Mouse (Mus musculus) neural tube, embryonic 11.5 days (tissue): Measurements from ENCODE around the gene Wdr62. TPM values are rescaled to one million over a fixed set of nuclear protein-coding genes. Genes with fewer than 3 reads are reported as not detected.

Source experiments
- ATAC-seq: fragments of 200-750 bp; cut with Nextera tagmentation; 2 replicates; pipeline ENCODE4 v1.8.0; 2017; ENCODE audit warnings: moderate number of reproducible peaks, mild to moderate bottlenecking, moderate TSS enrichment, moderate library complexity; ENCODE audit not compliant: insufficient read depth, low FRiP score, low TSS enrichment
- DNase-seq: peaks from one replicate; pipeline ENCODE4 v3.0.0-alpha.2; 2015; ENCODE audit warnings: low spot score
- H3K27ac ChIP-seq: fragments of 300-500 bp; sonication (generic); 2 replicates; pipeline ENCODE4 v1.5.1; 2014; ENCODE audit warnings: low read depth, mild to moderate bottlenecking, low read length
- H3K27me3 ChIP-seq: fragments of 300-500 bp; sonication (generic); 2 replicates; pipeline ENCODE4 v1.6.1; 2014; ENCODE audit warnings: mild to moderate bottlenecking, low read length, mixed read lengths; ENCODE audit not compliant: control insufficient read depth, insufficient read depth
- H3K36me3 ChIP-seq: fragments of 300-500 bp; sonication (generic); 2 replicates; pipeline ENCODE4 v1.6.1; 2014; ENCODE audit warnings: mild to moderate bottlenecking, low read length, moderate library complexity, mixed read lengths; ENCODE audit not compliant: control insufficient read depth, insufficient read depth
- H3K4me1 ChIP-seq: fragments of 300-500 bp; sonication (generic); 2 replicates; pipeline ENCODE4 v1.6.1; 2014; ENCODE audit warnings: low read length, mixed read lengths; ENCODE audit not compliant: control insufficient read depth, insufficient read depth
- H3K4me2 ChIP-seq: fragments of 300-500 bp; sonication (generic); 2 replicates; pipeline ENCODE4 v1.6.1; 2014; ENCODE audit warnings: low read depth, mild to moderate bottlenecking, moderate library complexity
- H3K4me3 ChIP-seq: fragments of 300-500 bp; sonication (generic); 2 replicates; pipeline ENCODE4 v1.5.1; 2014; ENCODE audit warnings: low read depth, low read length
- H3K9ac ChIP-seq: fragments of 300-500 bp; sonication (generic); 2 replicates; pipeline ENCODE4 v1.6.1; 2014; ENCODE audit warnings: mild to moderate bottlenecking, low read length
- H3K9me3 ChIP-seq: fragments of 300-500 bp; sonication (generic); 2 replicates; pipeline ENCODE4 v1.6.1; 2016; ENCODE audit warnings: low read length; ENCODE audit not compliant: control insufficient read depth
- WGBS: fragments of 180-500 bp; shearing (Covaris S2); extraction: QIAGEN DNeasy Blood & Tissue Kit; methylation state at CpG from one replicate; pipeline ENCODE4 v1.1.7; 2014; 5-methylcytosine and 5-hydroxymethylcytosine counted together
- polyA plus RNA-seq: library from polyadenylated mRNA; unstranded; fragments of >200 nt; fragmentation: Nextera tagmentation; extraction: Ambion mirVana; gene quantifications from 2 replicates; pipeline ENCODE4 v1.2.1, GENCODE M21; 2014

The Wdr62 gene
- polyA plus RNA-seq, 1 experiment from 2014 or later = 12.5 TPM

GRCm38 (mm10) chr7:30309395-30310129 is 29.3 kb upstream of the Wdr62 start:
- H3K27ac ChIP-seq = no peak overlapping the region
- peaks cover 6% of the 10 kb centered on the region for H3K36me3 ChIP-seq
- no peak for DNase-seq

GRCm38 (mm10) chr7:30308076-30309005 is 28.1 kb upstream of the Wdr62 start, which contains the start of gene Alkbh6:
TSS of gene Alkbh6 (plus strand) at chr7:30308717.
- no peaks in the 10 kb centered on the region for H3K27me3 ChIP-seq
- peak; percentile 93 for DNase-seq
- H3K4me3 ChIP-seq = peak within 1 kb of the TSS; percentile 70
- peaks cover 12% of the 10 kb centered on the region for H3K36me3 ChIP-seq
- peak within 1 kb of the TSS; percentile 90 for H3K4me2 ChIP-seq
- peak within 1 kb of the TSS; percentile 65 for H3K9ac ChIP-seq
- H3K27ac ChIP-seq = peak within 1 kb of the TSS; percentile 49; the same call in 1 of the 2 replicates
- no peaks in the 10 kb centered on the region for H3K9me3 ChIP-seq
- WGBS = 3% methylated on average over 27 of the region's 27 CpGs
- H3K4me1 ChIP-seq = peaks cover 12% of the 10 kb centered on the region
- ATAC-seq = peak; percentile 99

More at GRCm38 (mm10) chr7:30309395-30310129, 29.3 kb upstream of the Wdr62 start:
- peaks cover 13% of the 10 kb centered on the region for H3K4me1 ChIP-seq
- no peaks in the 10 kb centered on the region for H3K27me3 ChIP-seq
- 68% methylated on average over 15 of the region's 15 CpGs for WGBS
- H3K9me3 ChIP-seq = no peaks in the 10 kb centered on the region
- peak overlapping the region; percentile 65 for H3K9ac ChIP-seq
- ATAC-seq = no peak
- H3K4me2 ChIP-seq = peak overlapping the region; percentile 90
- peak overlapping the region; percentile 70 for H3K4me3 ChIP-seq

GRCm38 (mm10) chr7:30306083-30306779 is 26.0 kb upstream of the Wdr62 start:
- Histone ChIP-seq H3K9ac (no peak overlapping the region), H3K4me3 (no peak overlapping the region), H3K27ac (no peak overlapping the region), H3K36me3 (peaks cover 28% of the 10 kb centered on the region), H3K9me3 (no peaks in the 10 kb centered on the region), H3K4me2 (no peak overlapping the region), H3K4me1 (peaks cover 12% of the 10 kb centered on the region), H3K27me3 (no peaks in the 10 kb centered on the region)
- DNase-seq = no peak
- 89% methylated on average over 16 of the region's 16 CpGs for WGBS
- ATAC-seq = no peak

DNA sequence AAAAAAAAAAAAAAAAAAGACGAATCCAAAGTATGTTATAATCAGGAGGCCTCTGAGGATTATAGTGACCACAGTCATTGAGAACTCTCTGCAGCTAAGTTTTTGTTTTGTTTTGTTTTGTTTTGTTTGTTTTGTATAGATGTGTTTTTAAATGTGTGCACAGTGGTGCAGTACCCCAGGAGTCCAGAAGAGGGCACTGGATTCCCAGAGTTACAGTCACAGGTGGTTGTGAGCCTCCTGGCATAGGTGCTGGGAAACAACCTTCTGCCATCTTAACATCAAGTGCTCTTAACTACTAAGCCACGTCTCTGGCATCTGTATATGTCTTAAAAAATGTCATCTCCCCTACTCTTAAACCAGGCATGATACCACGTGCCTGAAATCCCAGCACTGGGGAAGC is 20.7 kb upstream of the Wdr62 start:
- Histone ChIP-seq H3K36me3 (peaks cover 40% of the 10 kb centered on the region), H3K4me3 (no peak overlapping the region), H3K4me1 (no peaks in the 10 kb centered on the region), H3K9ac (no peak overlapping the region), H3K4me2 (no peak overlapping the region), H3K9me3 (no peaks in the 10 kb centered on the region), H3K27ac (no peak overlapping the region), H3K27me3 (no peaks in the 10 kb centered on the region)
- ATAC-seq (no peak; the same call in 1 of the 2 replicates), DNase-seq (no peak)
- 52% methylated on average over 3 of the region's 3 CpGs for WGBS

DNA sequence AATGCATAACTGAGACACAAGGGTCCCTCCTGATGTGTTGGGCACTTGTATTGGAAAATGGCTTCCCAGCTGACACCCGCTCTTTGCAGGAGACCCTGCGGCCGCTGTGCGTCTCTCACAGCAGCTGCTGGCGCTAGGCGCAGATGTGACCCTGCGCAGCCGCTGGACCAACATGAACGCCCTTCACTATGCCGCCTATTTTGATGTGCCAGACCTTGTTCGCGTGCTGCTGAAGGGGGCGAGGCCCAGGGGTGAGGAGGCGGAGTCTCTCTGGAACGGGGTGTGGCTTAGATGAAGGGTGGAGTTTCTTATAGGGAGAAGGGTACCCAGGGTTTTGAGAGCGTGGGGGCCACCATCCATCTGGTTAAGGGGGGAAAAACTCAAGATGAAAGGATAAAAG is 17.0 kb upstream of the Wdr62 start:
- Histone ChIP-seq H3K4me2 (no peak overlapping the region), H3K36me3 (peaks cover 23% of the 10 kb centered on the region), H3K27ac (no peak overlapping the region), H3K9me3 (no peaks in the 10 kb centered on the region), H3K9ac (no peak overlapping the region), H3K4me3 (no peak overlapping the region), H3K27me3 (no peaks in the 10 kb centered on the region), H3K4me1 (peaks cover 4% of the 10 kb centered on the region; the same call in 1 of the 2 replicates)
- DNase-seq = no peak
- 87% methylated on average over 16 of the region's 16 CpGs for WGBS
- no peak for ATAC-seq

GRCm38 (mm10) chr7:30296816-30297215 is 16.6 kb upstream of the Wdr62 start:
- WGBS = 92% methylated on average over 15 of the region's 15 CpGs
- no peak overlapping the region for H3K4me3 ChIP-seq
- no peak overlapping the region for H3K27ac ChIP-seq
- DNase-seq = no peak
- H3K36me3 ChIP-seq = peaks cover 19% of the 10 kb centered on the region
- ATAC-seq = no peak
- no peaks in the 10 kb centered on the region for H3K9me3 ChIP-seq
- H3K4me1 ChIP-seq = peaks cover 6% of the 10 kb centered on the region; the same call in 1 of the 2 replicates
- H3K4me2 ChIP-seq = no peak overlapping the region
- no peak overlapping the region for H3K9ac ChIP-seq
- H3K27me3 ChIP-seq = no peaks in the 10 kb centered on the region

DNA sequence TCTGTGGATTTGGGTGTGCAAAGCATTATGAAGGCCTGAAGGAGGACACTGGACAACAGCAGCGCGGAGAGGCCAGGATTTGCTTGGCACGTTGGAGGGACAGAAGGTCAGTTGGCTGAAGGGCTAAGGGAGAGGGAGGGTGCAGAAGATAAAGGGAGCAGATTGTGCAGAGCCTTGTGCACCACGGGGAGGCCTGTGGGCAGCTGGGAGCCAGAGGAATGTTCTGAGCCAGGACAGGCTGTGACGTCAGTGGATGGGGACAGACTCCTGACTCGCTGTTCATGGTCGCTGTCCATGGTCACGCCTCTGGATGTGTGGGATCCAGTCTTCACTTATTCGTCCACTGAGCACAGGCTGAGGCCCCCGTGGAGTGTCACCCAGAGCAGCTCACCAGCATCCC is 14.9 kb upstream of the Wdr62 start:
- no peak for ATAC-seq
- no peak overlapping the region for H3K4me3 ChIP-seq
- no peak overlapping the region for H3K4me2 ChIP-seq
- no peak overlapping the region for H3K27ac ChIP-seq
- peaks cover 14% of the 10 kb centered on the region for H3K36me3 ChIP-seq
- peaks cover 6% of the 10 kb centered on the region; the same call in 1 of the 2 replicates for H3K4me1 ChIP-seq
- DNase-seq = no peak
- H3K9me3 ChIP-seq = no peaks in the 10 kb centered on the region
- no peak overlapping the region for H3K9ac ChIP-seq
- 75% methylated on average over 10 of the region's 10 CpGs for WGBS
- H3K27me3 ChIP-seq = no peaks in the 10 kb centered on the region

DNA sequence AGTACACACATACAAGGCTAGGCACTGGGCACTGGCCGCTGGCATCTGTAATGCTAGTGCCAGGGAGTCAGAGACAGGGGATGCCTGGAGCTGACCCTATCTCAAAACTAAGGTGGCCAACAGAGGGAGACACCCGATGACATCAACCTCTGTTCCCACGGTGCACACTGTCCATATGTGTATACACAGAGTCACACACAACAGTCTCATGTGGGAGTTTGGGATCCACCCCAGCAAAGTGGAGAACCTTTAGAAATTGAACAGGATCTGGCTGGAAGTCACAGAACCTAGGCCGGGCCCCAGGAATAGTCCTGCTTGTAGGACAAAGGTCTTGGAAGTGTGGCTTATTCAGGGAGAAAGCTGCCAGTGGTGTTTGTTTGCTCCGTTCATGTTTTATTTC is 14.1 kb upstream of the Wdr62 start:
- DNase-seq (no peak), ATAC-seq (no peak)
- Histone ChIP-seq H3K4me3 (no peak overlapping the region), H3K27ac (no peak overlapping the region), H3K9ac (no peak overlapping the region), H3K9me3 (no peaks in the 10 kb centered on the region), H3K4me1 (peaks cover 6% of the 10 kb centered on the region; the same call in 1 of the 2 replicates), H3K27me3 (no peaks in the 10 kb centered on the region), H3K36me3 (peaks cover 14% of the 10 kb centered on the region), H3K4me2 (no peak overlapping the region)
- WGBS = 92% methylated on average over 5 of the region's 5 CpGs
